Mouse (Mus musculus) hindbrain, postnatal 0 days (tissue): ENCODE results near the gene Hmox1. TPM values are rescaled to one million over a fixed set of nuclear protein-coding genes. Genes with fewer than 3 reads are reported as not detected.
A peak's percentile ranks its signal among the peaks of the same experiment; 100 is the strongest.

Source experiments
- ATAC-seq: fragments of 200-750 bp; cut with Nextera tagmentation; 2 replicates; pipeline ENCODE4 v1.8.0; 2017; ENCODE audit warnings: mild to moderate bottlenecking, moderate TSS enrichment, moderate library complexity
- DNase-seq: peaks from one replicate; pipeline ENCODE4 v3.0.0-alpha.2; 2015; ENCODE audit warnings: low spot score
- H3K27ac ChIP-seq: fragments of 300-500 bp; sonication (generic); 2 replicates; pipeline ENCODE4 v1.5.1; 2014; ENCODE audit warnings: mild to moderate bottlenecking
- H3K27me3 ChIP-seq: fragments of 300-500 bp; sonication (generic); 2 replicates; pipeline ENCODE4 v1.6.1; 2014; ENCODE audit warnings: low read length, mixed read lengths; ENCODE audit not compliant: insufficient read depth
- H3K36me3 ChIP-seq: fragments of 300-500 bp; sonication (generic); 2 replicates; pipeline ENCODE4 v1.6.1; 2014; ENCODE audit warnings: low read length, mixed read lengths; ENCODE audit not compliant: insufficient read depth
- H3K4me1 ChIP-seq: fragments of 300-500 bp; sonication (generic); 2 replicates; pipeline ENCODE4 v1.6.1; 2014; ENCODE audit warnings: antibody characterized with exemption, low read length, mixed read lengths; ENCODE audit not compliant: insufficient read depth
- H3K4me2 ChIP-seq: fragments of 300-500 bp; sonication (generic); 2 replicates; pipeline ENCODE4 v1.6.1; 2014; ENCODE audit warnings: low read depth, mild to moderate bottlenecking, low read length, moderate library complexity, mixed read lengths
- H3K4me3 ChIP-seq: fragments of 300-500 bp; sonication (generic); 2 replicates; pipeline ENCODE4 v1.5.1; 2014; ENCODE audit warnings: low read length
- H3K9ac ChIP-seq: fragments of 300-500 bp; sonication (generic); replicated peaks from 2 replicates; pipeline ENCODE4 v1.6.1; 2014; ENCODE audit warnings: mild to moderate bottlenecking, low read length, moderate library complexity, mixed read lengths
- H3K9me3 ChIP-seq: fragments of 300-500 bp; sonication (generic); 2 replicates; pipeline ENCODE4 v1.6.1; 2016; ENCODE audit warnings: low read length, mixed read lengths
- CTCF ChIP-seq: IDR thresholded peaks from 2 replicates; pipeline ENCODE4 v1.5.1; 2016; ENCODE audit warnings: antibody characterized with exemption, control low read depth, low read depth
- WGBS: fragments of 180-500 bp; shearing (Covaris S2); extraction: QIAGEN DNeasy Blood & Tissue Kit; methylation state at CpG from one replicate; pipeline ENCODE4 v1.1.7; 2014; 5-methylcytosine and 5-hydroxymethylcytosine counted together
- polyA plus RNA-seq: library from polyadenylated mRNA; unstranded; fragments of >200 nt; fragmentation: Nextera tagmentation; extraction: Ambion mirVana; gene quantifications from 2 replicates; pipeline ENCODE4 v1.2.1, GENCODE M21; 2015
- total RNA-seq: library from RNA; depleted of rRNA; stranded (reverse); fragments of >200 nt; gene quantifications from 2 replicates; pipeline ENCODE4 v1.2.3, GENCODE M21; 2014; rRNA removed

Hmox1 gene
- total RNA-seq (12.1 and 14.6 TPM in 2 replicates), polyA plus RNA-seq (16.2 and 21.3 TPM in 2 replicates)

GRCm38 (mm10) chr8:75093399-75094156, at the start of gene Hmox1:
Gene Hmox1, plus strand, starts transcription at chr8:75093621.
- Histone ChIP-seq H3K9me3 (no peaks in the 10 kb centered on the region), H3K36me3 (no peaks in the 10 kb centered on the region), H3K27me3 (no peaks in the 10 kb centered on the region), H3K9ac (peak within 1 kb of the TSS; percentile 42), H3K27ac (peak within 1 kb of the TSS; percentile 18; the same call in 1 of the 2 replicates), H3K4me1 (peaks cover 6% of the 10 kb centered on the region), H3K4me2 (peak within 1 kb of the TSS; percentile 63), H3K4me3 (peak within 1 kb of the TSS; percentile 49)
- TF ChIP-seq CTCF = peak; percentile 47
- DNase-seq = peak; percentile 93
- WGBS = under 1% methylated on average over 36 of the region's 36 CpGs
- ATAC-seq = peak; percentile 95

- Histone ChIP-seq H3K36me3 (0 out of 2 replicates have a peak, but pooled peaks cover 4% of the 10 kb centered on the region), H3K27me3 (no peaks in the 10 kb centered on the region), H3K4me2 (no peak overlapping the region), H3K9ac (no peak overlapping the region), H3K27ac (no peak overlapping the region), H3K4me3 (no peak overlapping the region), H3K4me1 (no peaks in the 10 kb centered on the region), H3K9me3 (no peaks in the 10 kb centered on the region)
- TF ChIP-seq CTCF = no peak
- WGBS = 87% methylated on average over 1 of the region's 1 CpGs
- no peak for ATAC-seq
- no peak for DNase-seq
Observed at GRCm38 (mm10) chr8:75046303-75046702, 47.1 kb upstream of the Hmox1 start.

GRCm38 (mm10) chr8:75047784-75048183, 45.6 kb upstream of the Hmox1 start:
- 0 out of 2 replicates have a peak, but pooled peaks cover 4% of the 10 kb centered on the region for H3K36me3 ChIP-seq
- H3K9ac ChIP-seq = no peak overlapping the region
- no peak for TF ChIP-seq CTCF
- H3K27me3 ChIP-seq = no peaks in the 10 kb centered on the region
- no peak overlapping the region for H3K27ac ChIP-seq
- no peaks in the 10 kb centered on the region for H3K9me3 ChIP-seq
- ATAC-seq = no peak
- no peak overlapping the region for H3K4me2 ChIP-seq
- H3K4me3 ChIP-seq = no peak overlapping the region
- 87% methylated on average over 3 of the region's 3 CpGs for WGBS
- DNase-seq = no peak
- H3K4me1 ChIP-seq = no peaks in the 10 kb centered on the region

GRCm38 (mm10) chr8:75053342-75053741, 40.1 kb upstream of the Hmox1 start:
- WGBS = 88% methylated on average over 4 of the region's 4 CpGs
- Histone ChIP-seq H3K9me3 (no peaks in the 10 kb centered on the region), H3K36me3 (peaks cover 8% of the 10 kb centered on the region; the same call in 1 of the 2 replicates), H3K9ac (no peak overlapping the region), H3K4me1 (no peaks in the 10 kb centered on the region), H3K27ac (no peak overlapping the region), H3K4me2 (no peak overlapping the region), H3K4me3 (no peak overlapping the region), H3K27me3 (no peaks in the 10 kb centered on the region)
- DNase-seq (no peak), ATAC-seq (no peak)
- no peak for TF ChIP-seq CTCF

GRCm38 (mm10) chr8:75055673-75056072, 37.7 kb upstream of the Hmox1 start:
- Histone ChIP-seq H3K4me3 (no peak overlapping the region), H3K27me3 (no peaks in the 10 kb centered on the region), H3K4me2 (no peak overlapping the region), H3K9me3 (no peaks in the 10 kb centered on the region), H3K36me3 (peaks cover 9% of the 10 kb centered on the region; the same call in 1 of the 2 replicates), H3K9ac (no peak overlapping the region), H3K27ac (no peak overlapping the region), H3K4me1 (no peaks in the 10 kb centered on the region)
- no peak for TF ChIP-seq CTCF
- 94% methylated on average over 2 of the region's 2 CpGs for WGBS
- DNase-seq = no peak
- ATAC-seq = no peak

- Histone ChIP-seq H3K9me3 (no peaks in the 10 kb centered on the region), H3K4me3 (no peak overlapping the region), H3K27me3 (no peaks in the 10 kb centered on the region), H3K4me2 (no peak overlapping the region), H3K36me3 (peaks cover 9% of the 10 kb centered on the region; the same call in 1 of the 2 replicates), H3K4me1 (no peaks in the 10 kb centered on the region), H3K27ac (no peak overlapping the region), H3K9ac (no peak overlapping the region)
- TF ChIP-seq CTCF = no peak
- no peak for DNase-seq
- WGBS = 79% methylated on average over 6 of the region's 6 CpGs
- no peak for ATAC-seq
Observed at GRCm38 (mm10) chr8:75060022-75060421, 33.4 kb upstream of the Hmox1 start.

- Histone ChIP-seq H3K9ac (no peak overlapping the region), H3K4me1 (no peaks in the 10 kb centered on the region), H3K4me2 (no peak overlapping the region), H3K4me3 (no peak overlapping the region), H3K27me3 (no peaks in the 10 kb centered on the region), H3K27ac (no peak overlapping the region), H3K36me3 (peaks cover 15% of the 10 kb centered on the region; the same call in 1 of the 2 replicates), H3K9me3 (no peaks in the 10 kb centered on the region)
- no peak for ATAC-seq
- DNase-seq = no peak
- 92% methylated on average over 2 of the region's 2 CpGs for WGBS
- no peak for TF ChIP-seq CTCF
Observed at GRCm38 (mm10) chr8:75060815-75061214, 32.6 kb upstream of the Hmox1 start.
